In the genomic region with DNA sequence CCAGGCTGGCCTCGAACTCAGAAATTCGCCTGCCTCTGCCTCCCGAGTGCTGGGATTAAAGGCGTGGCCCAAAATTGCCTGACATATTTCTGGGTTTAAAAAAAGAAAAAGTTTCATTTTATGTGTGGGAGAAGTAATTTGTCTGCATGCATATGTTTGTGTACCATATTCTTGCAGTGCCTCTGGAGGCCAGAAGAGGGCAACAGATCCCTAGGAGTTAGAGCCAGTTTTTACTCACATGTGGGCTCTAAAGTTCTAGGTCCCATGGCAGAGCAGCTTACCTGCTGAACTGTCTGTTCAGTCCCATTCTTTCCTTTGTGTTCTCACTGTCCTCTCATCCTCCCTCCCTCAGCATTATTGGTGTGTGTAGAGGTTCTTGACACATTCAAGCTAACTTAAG, we compare ENCODE assay signal across 8 mouse cellular contexts. TPM values are rescaled to one million over a fixed set of nuclear protein-coding genes. Genes with fewer than 3 reads are reported as not detected.
DNase-seq lines count a peak whose midpoint lies in the region; ATAC-seq and TF ChIP-seq lines count a peak whose summit lies in the region.

No protein-coding gene starts in this region.

- WGBS in kidney, adult 2 months = 85% methylated on average over 4 of the region's 4 CpGs
- WGBS in kidney, embryonic 15.5 days = 95% methylated on average over 4 of the region's 4 CpGs
- 88% methylated on average over 4 of the region's 4 CpGs for WGBS in neural tube, embryonic 11.5 days

- H3K9me3 ChIP-seq in kidney, embryonic 15.5 days (replicated peaks) = no peaks in the 10 kb centered on the region
- no peaks in the 10 kb centered on the region for H3K9me3 ChIP-seq in ES-Bruce4 (replicated peaks; ENCODE audit: control insufficient read depth, insufficient read depth, low read length, poor library complexity, severe bottlenecking)
- no peaks in the 10 kb centered on the region for H3K9me3 ChIP-seq in neural tube, embryonic 11.5 days (ENCODE audit: control insufficient read depth, low read length)

- peak; percentile 49 for TF ChIP-seq CTCF in kidney, adult 2 months (conservative IDR thresholded peaks at IDR 0.05; ENCODE audit: insufficient read depth, insufficient read length, low read depth, low read length)
- peak; percentile 9 for TF ChIP-seq CTCF in ES-Bruce4 (IDR thresholded peaks at IDR 0.05; ENCODE audit: low read depth, low read length)

- TF ChIP-seq EP300 in ES-Bruce4 (IDR thresholded peaks at IDR 0.05; ENCODE audit: insufficient read depth, low read depth, low read length) = no peak

- H3K27ac ChIP-seq in kidney, adult 2 months (ENCODE audit: insufficient read depth, low read depth, low read length) = no peak overlapping the region
- H3K27ac ChIP-seq in kidney, embryonic 15.5 days = no peak overlapping the region
- H3K27ac ChIP-seq in ES-Bruce4 (ENCODE audit: insufficient read depth, low read length) = no peak overlapping the region
- H3K27ac ChIP-seq in neural tube, embryonic 11.5 days (ENCODE audit: low read depth, low read length) = no peak overlapping the region

- no peak overlapping the region for H3K4me3 ChIP-seq in kidney, adult 2 months (ENCODE audit: insufficient read depth, low read depth, low read length)
- H3K4me3 ChIP-seq in kidney, embryonic 15.5 days (replicated peaks) = no peak overlapping the region
- no peak overlapping the region for H3K4me3 ChIP-seq in ES-Bruce4 (ENCODE audit: low read depth, low read length)
- no peak overlapping the region for H3K4me3 ChIP-seq in neural tube, embryonic 11.5 days (ENCODE audit: low read depth, low read length)

- no peaks in the 10 kb centered on the region for H3K4me1 ChIP-seq in kidney, adult 2 months (ENCODE audit: control insufficient read depth, insufficient read depth, low read length)
- no peaks in the 10 kb centered on the region for H3K4me1 ChIP-seq in kidney, embryonic 15.5 days
- H3K4me1 ChIP-seq in ES-Bruce4 (ENCODE audit: control insufficient read depth, insufficient read depth, low read length) = no peaks in the 10 kb centered on the region
- H3K4me1 ChIP-seq in neural tube, embryonic 11.5 days (ENCODE audit: control insufficient read depth, insufficient read depth, low read length) = no peaks in the 10 kb centered on the region

- no peak for ATAC-seq in kidney, embryonic 15.5 days (replicated peaks; ENCODE audit: low FRiP score)
- ATAC-seq in neural tube, embryonic 11.5 days (ENCODE audit: insufficient read depth, low FRiP score, low TSS enrichment) = no peak

- no peak for TF ChIP-seq POLR2A in kidney, adult 2 months (IDR thresholded peaks at IDR 0.05; ENCODE audit: low read depth, low read length)
- no peak for TF ChIP-seq POLR2A in ES-Bruce4 (IDR thresholded peaks at IDR 0.05; ENCODE audit: insufficient read depth, low read length)

- H3K27me3 ChIP-seq in kidney, adult 2 months (replicated peaks; ENCODE audit: control insufficient read depth, insufficient read depth, low read length) = no peaks in the 10 kb centered on the region
- H3K27me3 ChIP-seq in kidney, embryonic 15.5 days = no peaks in the 10 kb centered on the region
- H3K27me3 ChIP-seq in ES-Bruce4 (ENCODE audit: control insufficient read depth, insufficient read depth, low read length, poor library complexity, severe bottlenecking) = no peaks in the 10 kb centered on the region
- H3K27me3 ChIP-seq in neural tube, embryonic 11.5 days (ENCODE audit: control insufficient read depth, insufficient read depth, low read length) = no peaks in the 10 kb centered on the region

- H3K9ac ChIP-seq in kidney, embryonic 15.5 days = no peak overlapping the region
- no peak overlapping the region for H3K9ac ChIP-seq in ES-Bruce4 (ENCODE audit: low read depth, poor library complexity, severe bottlenecking)
- no peak overlapping the region for H3K9ac ChIP-seq in neural tube, embryonic 11.5 days (ENCODE audit: low read length)

- H3K4me2 ChIP-seq in kidney, embryonic 15.5 days = no peak overlapping the region
- H3K4me2 ChIP-seq in neural tube, embryonic 11.5 days (ENCODE audit: low read depth) = no peak overlapping the region

- H3K36me3 ChIP-seq in kidney, adult 2 months (ENCODE audit: control insufficient read depth, insufficient read depth, low read length) = peaks cover 14% of the 10 kb centered on the region
- H3K36me3 ChIP-seq in kidney, embryonic 15.5 days = peaks cover 98% of the 10 kb centered on the region
- H3K36me3 ChIP-seq in ES-Bruce4 (ENCODE audit: control insufficient read depth, insufficient read depth, low read length, poor library complexity, severe bottlenecking) = peaks cover 78% of the 10 kb centered on the region
- peaks cover 38% of the 10 kb centered on the region for H3K36me3 ChIP-seq in neural tube, embryonic 11.5 days (ENCODE audit: control insufficient read depth, insufficient read depth, low read length)

- DNase-seq in cerebellum, adult 18-20 months = peak; percentile 19 to 20
- DNase-seq in cerebellum, adult 9-11 months = no peak
- peak; percentile 49 for DNase-seq in kidney, adult 2 months
- peak; percentile 47 for DNase-seq in heart, postnatal 4 days
- DNase-seq in neural tube, embryonic 11.5 days (ENCODE audit: low spot score) = peak; percentile 26
- DNase-seq in adipocyte (ENCODE audit: low spot score) = no peak

RNA-seq across cellular contexts. Expression of a gene that starts 24.0 kb away (rescaled TPM):
- 16.0 and 17.5 TPM in 2 replicates for polyA plus RNA-seq in kidney, adult 2 months (2012; rRNA removed)
- polyA plus RNA-seq in kidney, embryonic 15.5 days (2015; fragmentation: Nextera tagmentation; extraction: Ambion mirVana) = 106 and 110 TPM in 2 replicates
- polyA plus RNA-seq in ES-Bruce4 (2011; ENCODE audit: insufficient read depth, insufficient read length, low read depth, missing spikeins) = 105 and 110 TPM in 2 replicates
- total RNA-seq in heart, postnatal 4 days (2021) = 10 to 100 TPM; 34.7 to 36.4 TPM
- polyA plus RNA-seq in neural tube, embryonic 11.5 days (2014; fragmentation: Nextera tagmentation; extraction: Ambion mirVana) = 125 and 128 TPM in 2 replicates

RNA-seq across cellular contexts. Expression of a gene that starts 32.7 kb away (rescaled TPM):
- polyA plus RNA-seq in kidney, adult 2 months (2012; rRNA removed) = 112 and 124 TPM in 2 replicates
- 49.6 and 52.7 TPM in 2 replicates for polyA plus RNA-seq in kidney, embryonic 15.5 days (2015; fragmentation: Nextera tagmentation; extraction: Ambion mirVana)
- 23.7 and 26.6 TPM in 2 replicates for polyA plus RNA-seq in ES-Bruce4 (2011; ENCODE audit: insufficient read depth, insufficient read length, low read depth, missing spikeins)
- 10 to 100 TPM; 71.2 to 73.2 TPM for total RNA-seq in heart, postnatal 4 days (2021)
- 22.2 and 22.7 TPM in 2 replicates for polyA plus RNA-seq in neural tube, embryonic 11.5 days (2014; fragmentation: Nextera tagmentation; extraction: Ambion mirVana)

Comparison
In these comparisons a context has a peak if more than half of its experiments do, and no peak if none do; other contexts are left out.
1. DNase-seq: peak in cerebellum, adult 18-20 months (2 of 2), kidney, adult 2 months (single experiment), heart, postnatal 4 days (single experiment) and neural tube, embryonic 11.5 days (single experiment); none in cerebellum, adult 9-11 months (single experiment) and adipocyte (single experiment).